Mouse (Mus musculus) liver, embryonic 14.5 days (tissue): Measurements from ENCODE around the gene Gm10775.

Source experiments
- CTCF ChIP-seq: IDR thresholded peaks from 2 replicates; pipeline ENCODE4 v1.5.1; 2016; ENCODE audit warnings: antibody characterized with exemption, low read depth, control low read depth
- EP300 ChIP-seq: IDR thresholded peaks from 2 replicates; pipeline ENCODE4 v1.6.1; 2016; ENCODE audit warnings: antibody characterized with exemption, low read depth

- TF ChIP-seq CTCF: peak; percentile 16
- TF ChIP-seq EP300: no peak
Observed at GRCm38 (mm10) chr13:65240509-65241098, 18.7 kb upstream of the Gm10775 start.
